Mouse (Mus musculus) brain, embryonic 18.5 days (tissue): ENCODE data around the gene Grsf1.

Source experiments
- DNase-seq: peaks from one replicate; pipeline ENCODE4 v3.0.0-alpha.2; 2012; ENCODE audit warnings: low read depth, low spot score

Grsf1 gene

DNA sequence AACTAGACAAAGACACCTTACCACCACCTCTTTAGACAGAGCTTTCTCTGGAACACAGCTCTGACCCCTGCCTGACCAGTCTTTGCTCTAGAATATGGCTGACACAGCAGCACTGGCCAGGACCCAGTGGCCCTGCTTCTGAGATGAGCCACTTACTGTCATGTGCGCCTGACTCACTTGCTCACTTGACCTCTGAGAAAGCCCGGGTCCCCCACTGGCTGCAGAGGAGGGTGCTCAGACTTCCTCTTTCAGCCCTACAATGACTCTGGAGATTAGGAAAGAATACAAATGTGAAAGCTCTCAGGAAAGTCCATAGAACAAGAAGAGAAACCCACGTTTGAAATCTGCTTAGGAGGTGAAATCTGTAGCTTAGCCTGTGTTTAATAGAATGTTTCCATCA, 45.1 kb downstream of the Grsf1 start:
- DNase-seq, result no peak

DNA sequence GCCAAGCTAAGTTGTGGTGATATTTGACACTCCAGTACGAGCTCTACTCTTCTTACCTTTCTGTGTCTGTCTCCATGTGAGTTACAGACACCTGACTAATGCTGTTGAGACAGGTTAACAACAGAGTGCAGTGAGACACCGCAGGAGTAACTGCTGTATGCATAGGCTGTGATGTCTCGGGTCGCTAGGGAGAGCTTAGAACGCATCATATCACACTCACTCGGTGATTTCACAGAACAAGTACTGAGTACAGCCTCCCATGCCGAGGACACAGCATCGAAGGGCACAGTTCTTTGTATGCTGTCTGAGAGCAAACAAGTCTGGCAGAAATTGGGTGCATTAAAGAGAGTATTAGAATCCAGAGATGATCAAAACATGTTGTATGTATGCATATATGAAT, 46.0 kb downstream of the Grsf1 start:
- no peak for DNase-seq

DNA sequence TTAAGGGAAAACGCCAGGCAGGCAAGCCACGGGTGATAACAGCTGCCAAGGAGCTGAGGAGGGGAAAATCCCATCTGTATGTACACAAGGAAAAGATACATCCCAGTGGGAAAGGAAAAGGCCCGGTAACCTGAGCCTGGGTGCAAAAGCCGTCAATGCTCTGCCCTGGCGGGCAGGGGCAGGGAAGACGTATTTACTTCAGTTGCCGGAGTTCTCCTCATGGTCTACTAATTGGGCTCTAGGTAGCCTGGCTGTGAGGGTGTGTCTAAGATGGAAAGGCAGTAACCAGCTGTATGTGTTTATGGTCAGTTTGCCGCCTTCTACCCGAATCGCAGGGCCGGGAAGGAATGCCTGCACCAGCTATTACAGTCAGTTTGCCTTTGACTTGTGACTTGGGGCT, 46.8 kb downstream of the Grsf1 start:
- no peak for DNase-seq

DNA sequence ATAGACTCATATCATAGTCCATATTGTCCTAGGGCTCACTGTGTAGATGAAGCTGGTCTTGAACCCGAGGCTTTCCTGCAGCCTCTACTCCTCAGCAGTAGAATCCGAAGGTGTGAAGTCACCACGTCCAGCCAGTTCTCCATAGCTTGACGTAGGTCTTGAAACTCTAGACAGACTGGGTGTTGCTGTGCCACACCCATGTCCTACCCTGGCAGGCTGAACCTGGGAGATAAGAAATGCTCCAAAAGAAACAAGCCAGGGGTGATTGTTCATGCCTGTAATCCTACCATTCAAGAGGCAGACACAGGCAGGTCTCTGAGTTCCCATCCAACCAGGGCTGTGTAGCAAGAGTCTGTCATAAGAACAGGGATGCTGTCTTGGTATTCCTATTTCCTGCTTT, 48.4 kb downstream of the Grsf1 start:
- DNase-seq, result no peak

DNA sequence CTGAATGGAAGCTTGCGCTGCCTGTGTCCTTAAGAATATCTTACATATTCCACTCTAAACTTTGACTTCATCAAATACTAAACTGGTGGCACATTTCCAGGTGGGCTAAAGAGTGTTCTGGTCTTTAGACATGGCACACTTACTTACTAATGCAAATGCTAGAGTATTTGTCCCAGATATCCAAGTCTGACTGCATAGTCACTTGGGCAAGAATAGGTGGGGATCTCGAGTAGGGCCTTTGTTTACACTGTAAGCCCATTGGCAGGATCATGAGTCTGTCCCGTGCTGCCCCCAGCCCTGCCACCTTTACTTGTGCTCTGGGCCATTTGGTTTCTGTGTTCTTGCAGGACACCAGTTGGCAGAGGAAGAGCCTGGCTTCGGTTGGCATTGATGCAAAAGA, 59.0 kb downstream of the Grsf1 start:
- DNase-seq, result no peak

DNA sequence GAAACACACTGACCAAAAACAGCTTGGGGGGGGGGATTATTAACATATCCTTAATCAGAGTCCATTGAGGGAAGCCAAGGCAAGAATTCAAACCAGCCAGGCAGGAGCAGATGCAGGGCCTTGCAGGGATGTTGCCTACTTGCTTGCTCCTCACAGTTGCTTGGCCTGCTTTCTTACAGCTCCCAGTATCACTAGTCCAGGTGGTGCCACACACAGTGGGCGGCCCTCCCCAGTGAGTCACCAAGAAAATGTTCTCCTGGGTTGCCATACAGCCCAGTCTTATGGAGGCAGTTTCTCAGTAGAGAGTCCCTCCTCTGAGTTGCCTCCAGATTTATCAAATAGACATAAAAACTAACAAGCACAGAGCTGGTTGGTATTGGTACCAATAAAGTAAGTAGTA, 61.8 kb downstream of the Grsf1 start:
- DNase-seq, result no peak
